Mouse (Mus musculus): ENCODE measurements around the gene Snx15.

The Snx15 gene

GRCm38 (mm10) chr19:6070571-6071250 lies 57.4 kb downstream of the Snx15 start:
- no peak for DNase-seq (ENCODE audit: low spot score)

- no peak for DNase-seq (ENCODE audit: low spot score)
Observed at GRCm38 (mm10) chr19:6069851-6070250, 58.3 kb downstream of the Snx15 start.
